Mouse (Mus musculus) cerebellum, postnatal 25 days (tissue): ENCODE data around the gene Gm11549.

Experiments used
- DNase-seq, 2 experiments: peaks; one replicate each; pipeline ENCODE4 v3.0.0; 2021; ENCODE audit warnings: mixed read lengths in 2 of 2

Gene Gm11549

DNA sequence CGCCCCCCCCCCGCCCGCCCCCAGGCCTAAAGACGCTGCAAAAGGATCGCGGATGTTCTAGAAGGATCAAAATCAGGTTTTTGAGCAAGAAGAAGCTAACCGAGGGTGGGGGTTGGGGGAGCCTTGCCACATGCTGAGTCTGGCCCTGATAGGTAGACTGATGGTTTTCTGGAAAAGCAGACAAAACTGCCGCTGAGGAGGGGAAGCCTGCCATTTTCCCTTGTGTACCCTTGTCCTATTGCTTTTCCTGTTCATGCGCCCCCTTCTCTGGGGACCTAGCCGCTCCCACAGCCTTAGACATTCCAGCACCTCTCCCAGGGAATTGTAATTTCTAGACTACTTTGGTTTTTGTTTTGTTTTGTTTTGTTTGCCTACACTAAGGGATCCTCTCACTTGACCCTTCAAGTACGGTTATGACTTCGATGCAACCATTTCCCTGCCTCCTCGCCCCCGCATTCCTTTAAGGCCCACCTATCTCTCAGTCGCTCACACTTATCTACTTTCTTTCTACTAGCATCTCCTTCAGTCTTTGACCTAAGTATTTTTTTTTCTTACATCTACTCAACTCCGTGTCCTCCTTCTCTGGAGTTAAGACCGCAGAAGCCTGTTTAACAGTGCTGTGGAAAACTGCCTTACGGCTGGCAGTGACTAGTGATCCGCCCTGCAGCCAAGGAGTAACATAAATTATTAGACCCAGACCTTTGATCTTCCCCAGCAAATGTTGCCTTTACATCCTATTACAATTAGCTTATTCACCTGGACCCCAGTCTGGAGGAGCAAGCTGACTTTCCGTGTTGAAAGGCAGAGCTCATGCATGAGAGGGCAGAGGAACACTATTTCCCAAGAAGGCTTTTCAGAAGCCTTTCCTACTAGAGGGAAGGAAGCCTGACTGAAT is 45.1 kb downstream of the Gm11549 start:
- DNase-seq, result peak in 1 of 2 experiments; percentile 23

DNA sequence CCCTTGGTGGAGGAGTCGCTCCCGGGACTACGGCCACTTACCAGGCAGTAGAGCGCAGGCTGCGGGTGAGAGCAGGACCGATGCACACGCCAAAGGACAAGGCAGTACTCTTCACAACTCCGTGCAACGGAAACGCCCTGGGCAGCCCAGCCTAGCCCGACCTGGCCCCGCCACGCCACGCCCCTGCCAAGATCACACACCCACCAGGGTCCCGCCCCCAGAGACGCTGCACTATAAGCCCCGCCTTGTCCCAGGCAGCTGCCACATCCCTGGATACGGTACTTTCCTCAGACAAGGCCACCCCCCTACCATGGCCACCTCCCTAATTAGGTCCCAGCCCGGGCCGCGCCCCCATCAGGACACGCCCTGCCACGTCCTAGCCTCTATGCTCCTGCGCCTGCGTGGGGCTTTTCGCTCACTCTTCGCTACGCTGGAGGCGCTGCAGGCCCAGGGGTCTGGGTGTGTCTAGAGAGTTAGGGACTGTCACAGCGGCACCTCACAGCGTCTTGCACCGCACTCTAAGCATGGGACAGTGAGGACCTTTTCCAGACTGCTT is 46.0 kb downstream of the Gm11549 start, which contains the start of the genes Anxa5 and 1810062G17Rik:
Gene Anxa5 (minus strand): TSS at position 363 of the 556 bp plus-strand sequence.
Gene 1810062G17Rik (plus strand): TSS at position 406 of the 556 bp plus-strand sequence.
- DNase-seq, result peak; percentile 83 to 91

DNA sequence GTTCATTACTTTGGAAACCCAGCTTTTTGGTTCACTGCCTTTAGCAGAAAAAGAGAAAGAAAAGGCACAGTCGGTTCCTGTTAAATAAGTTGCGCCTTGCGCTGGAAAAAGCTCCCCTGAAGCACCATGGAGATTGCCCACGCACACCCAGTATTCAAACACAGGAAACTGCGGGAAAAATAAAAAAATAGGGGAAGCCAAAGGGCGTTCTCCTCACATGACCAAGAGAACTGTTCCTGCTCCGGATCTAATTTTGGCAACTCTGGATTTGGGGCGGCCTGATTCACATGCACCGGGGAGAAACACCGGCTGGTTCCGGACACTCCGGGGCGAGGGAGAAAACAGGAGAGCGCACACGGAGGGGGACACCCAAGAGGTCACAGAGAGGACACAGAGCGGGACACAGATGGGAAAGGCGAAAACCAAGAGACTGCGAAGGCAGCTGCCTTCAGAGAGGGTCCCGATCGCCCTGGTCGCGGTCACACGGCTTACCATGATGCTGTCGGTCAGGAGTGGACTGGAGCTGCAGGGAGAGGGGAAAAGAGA is 46.6 kb downstream of the Gm11549 start:
- DNase-seq, result peak in 1 of 2 experiments; percentile 44

DNA sequence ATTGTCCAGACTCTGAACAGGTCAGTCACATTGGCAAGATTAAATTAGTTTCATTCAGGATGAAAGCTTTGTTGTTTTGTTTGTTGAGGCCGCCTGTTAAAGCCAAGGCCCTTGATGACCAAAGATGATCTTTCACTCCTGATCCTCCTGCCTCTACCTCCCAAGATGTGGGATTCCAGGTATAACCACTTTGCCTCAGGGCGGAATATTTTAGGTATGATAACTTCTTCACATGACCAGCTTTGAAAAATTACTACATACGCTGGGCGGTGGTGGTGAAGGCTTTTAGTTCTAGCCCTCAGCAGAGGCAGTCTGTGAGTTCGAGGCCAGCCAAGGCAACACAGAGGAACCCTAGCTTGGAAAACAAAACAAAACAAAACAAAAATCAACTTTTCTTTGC is 47.2 kb downstream of the Gm11549 start:
- no peak for DNase-seq

DNA sequence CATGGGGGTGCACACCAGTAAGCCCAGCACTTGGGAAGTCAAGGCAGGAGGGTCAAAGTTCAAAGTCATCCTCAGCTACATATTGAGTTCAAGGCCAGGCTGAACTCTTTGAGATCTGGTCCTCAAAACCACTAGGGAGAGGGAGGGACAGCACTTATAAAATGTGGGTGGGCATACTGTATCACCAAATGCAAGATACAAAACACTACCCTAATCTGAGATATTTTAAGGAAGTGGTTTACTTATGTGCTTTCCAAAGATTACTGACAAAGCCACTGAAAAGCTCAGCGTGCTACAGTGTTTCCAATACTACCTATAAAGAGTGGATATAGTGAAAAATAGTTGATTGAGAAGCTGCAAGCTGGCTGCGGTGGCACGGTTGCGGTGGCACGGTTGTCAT is 48.4 kb downstream of the Gm11549 start:
- DNase-seq, result no peak

DNA sequence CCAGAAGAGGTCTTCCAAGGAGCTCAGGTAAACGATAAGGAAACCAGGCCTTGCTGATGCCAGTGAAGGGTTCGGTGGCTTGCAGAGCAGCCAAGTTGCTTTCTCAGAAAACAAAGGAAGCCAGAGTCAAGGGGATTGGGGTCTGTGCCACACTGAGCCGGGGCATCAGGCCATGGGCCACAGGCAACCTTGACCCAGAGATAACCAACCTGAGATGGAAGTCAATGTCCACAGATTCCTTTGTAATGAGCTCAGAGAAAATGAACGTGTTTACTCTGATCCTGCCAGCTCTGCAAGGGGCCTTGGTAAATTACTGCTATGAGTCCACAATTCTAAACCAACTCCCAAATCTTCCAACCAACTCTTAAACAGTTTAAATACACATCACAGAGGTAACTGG is 49.8 kb downstream of the Gm11549 start:
- DNase-seq, result no peak

DNA sequence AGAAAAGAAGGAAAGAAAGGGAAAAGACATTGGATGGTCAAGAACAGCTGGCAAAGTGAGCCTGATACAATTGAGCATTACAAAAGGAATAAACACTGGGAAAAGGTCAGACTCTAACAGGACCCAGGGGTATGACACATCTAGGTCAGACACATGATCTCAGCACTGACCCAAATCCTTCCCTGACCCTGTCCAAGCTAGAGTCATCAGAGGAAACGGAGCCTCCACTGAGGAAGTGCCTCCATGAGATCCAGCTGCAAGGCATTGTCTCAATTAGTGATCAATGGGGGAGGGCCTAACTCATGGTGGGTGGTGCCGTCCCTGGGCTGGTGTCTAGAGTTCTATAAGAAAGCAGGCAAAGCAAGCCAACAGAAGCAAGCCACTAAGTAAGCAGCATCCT is 52.7 kb downstream of the Gm11549 start:
- DNase-seq, result no peak

DNA sequence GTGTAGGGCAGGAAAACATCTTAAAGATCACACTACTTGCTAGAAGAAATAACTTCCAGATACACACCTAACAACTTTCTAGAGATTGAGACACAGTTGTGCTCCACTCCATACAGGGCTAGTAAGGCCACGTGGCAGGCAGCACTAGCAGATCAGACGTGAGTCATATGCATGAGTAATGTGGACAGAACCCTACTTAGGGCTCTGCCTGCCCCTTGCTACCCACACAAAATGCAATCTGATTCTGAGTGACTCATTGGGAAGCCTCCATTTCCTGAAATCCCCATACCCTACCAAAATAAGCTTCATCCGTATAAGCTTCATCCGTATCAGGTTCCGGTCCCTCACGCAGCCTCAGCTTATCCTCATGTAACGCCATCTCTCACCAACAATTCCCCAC is 54.0 kb downstream of the Gm11549 start:
- no peak for DNase-seq

DNA sequence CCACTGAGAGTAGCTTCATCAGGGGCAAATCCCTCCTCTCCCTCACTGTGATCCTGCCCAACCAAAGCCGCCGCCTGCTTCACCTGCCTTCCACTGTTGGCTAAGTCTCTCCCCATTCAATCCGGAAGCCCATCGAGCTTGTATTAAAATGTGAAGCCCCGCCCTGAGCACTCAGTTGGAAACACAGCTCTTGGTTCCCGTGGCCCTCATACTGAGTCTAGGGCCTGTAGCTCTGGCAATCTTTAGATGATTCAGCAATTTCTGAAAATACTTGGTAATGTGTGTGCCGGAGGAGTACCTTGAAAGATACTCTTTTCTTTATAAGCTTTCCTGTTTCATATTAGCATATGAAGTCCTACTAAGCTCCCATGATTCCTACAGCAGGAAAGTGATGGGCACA is 56.1 kb downstream of the Gm11549 start:
- no peak for DNase-seq
